Mouse (Mus musculus) heart, adult 10 weeks (tissue): ENCODE data around the gene Ms4a6c. TPM values are rescaled to one million over a fixed set of nuclear protein-coding genes. Genes with fewer than 3 reads are reported as not detected.

Experiments used
- polyA plus RNA-seq: library from polyadenylated mRNA; stranded (reverse); fragments of 350-450 nt; fragmentation: Illumina TruSeq; extraction: RNeasy Lipid Tissue Mini Kit (QIAGEN cat#74804); gene quantifications from one replicate; pipeline ENCODE4 v1.2.3, GENCODE M21; 2014; ENCODE audit warnings: low read depth, low replicate concordance

Ms4a6c gene
- polyA plus RNA-seq: 7.1 TPM

DNA sequence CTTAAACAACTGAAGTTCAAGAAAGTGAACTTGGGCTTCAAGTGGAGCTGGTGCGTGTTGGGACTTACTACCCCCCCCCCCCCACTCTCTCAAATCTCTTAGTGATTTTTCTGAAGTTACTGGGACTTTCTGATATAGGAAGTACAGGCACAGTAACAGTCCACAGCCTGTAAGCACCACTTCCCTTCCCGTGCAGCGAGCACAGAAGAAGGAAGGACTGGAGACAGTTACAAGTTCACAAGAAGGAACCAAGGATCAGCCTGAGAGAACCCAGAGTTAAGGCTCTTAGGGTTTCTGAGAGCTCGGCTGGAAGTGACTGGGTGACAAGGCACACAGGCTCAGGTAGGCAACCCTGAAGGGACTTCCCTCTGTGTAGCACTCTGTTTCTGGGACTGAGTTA lies at the start of gene Ms4a6c:
TSS of gene Ms4a6c (plus strand) at position 152 of the 400 bp plus-strand sequence.

GRCm38 (mm10) chr19:11443338-11443737 lies 25.8 kb upstream of the Ms4a6c start, which contains the start of gene Ms4a4b:
Gene Ms4a4b, plus strand, starts transcription at chr19:11443553.

DNA sequence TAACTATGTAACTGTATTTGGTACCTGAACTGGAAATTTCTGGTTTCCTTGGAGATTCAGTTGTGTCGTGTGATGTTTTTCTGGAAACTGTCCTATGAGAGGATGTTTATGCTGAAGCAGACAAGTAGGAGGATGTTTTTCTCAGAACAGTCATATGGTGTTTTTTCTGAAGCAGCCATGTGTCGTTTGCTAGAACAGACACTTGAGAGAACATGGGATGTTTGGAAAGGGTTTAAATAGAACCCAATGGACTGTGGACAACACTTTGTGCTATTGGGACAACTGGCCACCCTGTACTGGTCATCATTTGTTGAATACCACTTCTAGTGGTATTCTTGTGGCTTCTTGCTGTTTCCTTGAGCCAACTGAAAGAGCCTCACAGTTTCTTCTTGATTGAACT lies 16.6 kb downstream of the Ms4a6c start, which contains the start of gene Gm8369:
TSS of gene Gm8369 (plus strand) at position 193 of the 400 bp plus-strand sequence.

GRCm38 (mm10) chr19:11516246-11516645 lies 47.1 kb downstream of the Ms4a6c start, which contains the start of gene Ms4a6b:
Gene Ms4a6b, plus strand, starts transcription at chr19:11516512.

Other genes starting within 250 kb of the Ms4a6c start
- gene Ms4a12, start 236.9 kb upstream of the Ms4a6c start, polyA plus RNA-seq: not detected
- 0.50 TPM for gene Ms4a1, start 203.1 kb upstream of the Ms4a6c start, polyA plus RNA-seq
- not detected for gene Ms4a5, start 185.5 kb upstream of the Ms4a6c start, polyA plus RNA-seq
- 0.31 TPM for gene Ms4a14, start 154.9 kb upstream of the Ms4a6c start, polyA plus RNA-seq
- gene Ms4a7, start 133.2 kb upstream of the Ms4a6c start, polyA plus RNA-seq: 4.3 TPM
- 3.3 TPM for gene Ms4a4a, start 93.8 kb upstream of the Ms4a6c start, polyA plus RNA-seq
- 0.71 TPM for gene Ms4a4c, start 64.6 kb upstream of the Ms4a6c start, polyA plus RNA-seq
- gene Ms4a4b, start 25.8 kb upstream of the Ms4a6c start, polyA plus RNA-seq: 0.76 TPM
- not detected for gene Gm8369, start 16.6 kb downstream of the Ms4a6c start, polyA plus RNA-seq
- gene Ms4a6b, start 47.1 kb downstream of the Ms4a6c start, polyA plus RNA-seq: 4.7 TPM
- 17.2 TPM for gene Ms4a4d, start 67.4 kb downstream of the Ms4a6c start, polyA plus RNA-seq
- gene Ms4a6d, start 135.5 kb downstream of the Ms4a6c start, polyA plus RNA-seq: 4.2 TPM
- not detected for gene Ms4a2, start 154.4 kb downstream of the Ms4a6c start, polyA plus RNA-seq
- gene Ms4a3, start 171.5 kb downstream of the Ms4a6c start, polyA plus RNA-seq: not detected
- not detected for gene Oosp2, start 191.2 kb downstream of the Ms4a6c start, polyA plus RNA-seq
- gene Oosp1, start 221.8 kb downstream of the Ms4a6c start, polyA plus RNA-seq: not detected
- gene Oosp3, start 227.7 kb downstream of the Ms4a6c start, polyA plus RNA-seq: not detected